Comparison of ENCODE assay signal across 8 mouse cellular contexts in the genomic region with DNA sequence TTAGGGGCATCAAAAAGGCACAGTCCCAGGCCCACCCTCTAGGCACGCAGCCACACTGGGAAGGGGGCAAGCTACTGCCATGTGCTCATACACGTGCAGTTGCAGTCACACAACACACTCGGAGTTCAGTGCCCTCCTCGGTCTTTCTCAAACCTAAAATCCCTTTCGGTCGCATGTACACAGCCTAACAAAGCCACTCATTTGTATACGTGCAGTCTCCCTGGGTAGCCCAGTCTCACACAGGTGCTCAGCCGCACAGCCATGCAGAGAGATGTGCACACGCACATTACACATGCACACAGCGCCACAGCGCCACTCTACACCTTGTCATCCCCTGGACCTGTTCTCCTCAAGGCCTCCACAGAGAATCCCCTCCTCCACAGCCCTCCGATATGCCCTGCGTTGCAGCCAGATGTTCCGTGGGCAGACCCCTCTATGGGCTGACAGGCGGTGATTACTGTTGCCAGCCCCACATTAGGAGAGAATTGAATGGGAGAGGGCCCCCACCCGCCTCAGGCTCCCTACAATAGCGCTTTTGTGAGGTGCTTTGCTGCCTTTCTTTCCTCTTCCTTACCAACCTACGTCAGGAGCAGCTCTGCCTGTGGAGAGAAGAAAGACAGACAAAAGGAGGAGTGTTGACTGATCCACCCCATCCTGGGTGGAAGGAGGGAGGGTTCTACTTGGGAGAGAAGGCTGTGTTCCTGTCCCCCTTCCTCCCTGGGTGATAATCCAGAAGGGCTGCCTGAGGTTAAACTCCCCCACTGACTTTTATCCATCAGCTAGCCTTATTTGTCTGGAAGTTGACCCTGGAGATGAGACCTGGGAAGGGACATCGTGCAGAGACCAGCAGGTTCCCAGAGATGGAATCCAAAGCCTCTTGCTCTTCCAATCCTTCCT. TPM values are rescaled to one million over a fixed set of nuclear protein-coding genes. Genes with fewer than 3 reads are reported as not detected.
DNase-seq lines count a peak whose midpoint lies in the region; ATAC-seq and TF ChIP-seq lines count a peak whose summit lies in the region.

No protein-coding gene starts in this region.

- no peaks in the 10 kb centered on the region for H3K9me3 ChIP-seq in heart, postnatal 0 days (replicated peaks; ENCODE audit: control insufficient read depth, low read length)

- peak overlapping the region; percentile 72 for H3K27ac ChIP-seq in gastrocnemius, adult 2 months
- no peak overlapping the region for H3K27ac ChIP-seq in heart, postnatal 0 days (ENCODE audit: low read depth)

- ATAC-seq in heart, postnatal 0 days (ENCODE audit: insufficient read depth, low read depth): no peak

- 53% methylated on average over 19 of the region's 19 CpGs for WGBS in heart, postnatal 0 days

- TF ChIP-seq EP300 in heart, postnatal 0 days (IDR thresholded peaks at IDR 0.05; ENCODE audit: low read depth): no peak

- TF ChIP-seq CTCF in gastrocnemius, adult 2 months (IDR thresholded peaks at IDR 0.05): no peak
- TF ChIP-seq CTCF in heart, postnatal 0 days (IDR thresholded peaks at IDR 0.05; ENCODE audit: low read depth): no peak

- H3K36me3 ChIP-seq in heart, postnatal 0 days (replicated peaks; ENCODE audit: control insufficient read depth, insufficient read depth, low read length): 0 out of 2 replicates have a peak, but pooled peaks cover 3% of the 10 kb centered on the region

- H3K9ac ChIP-seq in heart, postnatal 0 days (replicated peaks; ENCODE audit: low read depth, low read length): no peak overlapping the region

- H3K27me3 ChIP-seq in heart, postnatal 0 days (ENCODE audit: control insufficient read depth, insufficient read depth, low read length): no peaks in the 10 kb centered on the region

- H3K4me2 ChIP-seq in heart, postnatal 0 days (ENCODE audit: low read depth, low read length): peak overlapping the region; percentile 35; the same call in 1 of the 2 replicates

- no peak for DNase-seq in gastrocnemius, adult 2 months
- no peak for DNase-seq in gastrocnemius, adult 18-20 months (ENCODE audit: low spot score)
- DNase-seq in brain, adult 2 months (ENCODE audit: low read depth, low spot score): peak; percentile 91
- no peak for DNase-seq in heart, postnatal 0 days (ENCODE audit: low spot score)
- DNase-seq in left cerebral cortex, postnatal 25 days (ENCODE audit: low spot score in 2 of 2): peak; percentile 52 to 57
- DNase-seq in retina, embryonic 14.5 days (ENCODE audit: low spot score): peak; percentile 34
- no peak for DNase-seq in c-Kit-positive CD71-positive TER-119-positive erythroid progenitor cells, embryonic 14.5 days (ENCODE audit: low spot score)
- DNase-seq in kidney, postnatal 25 days: no peak

- intact Hi-C loops in gastrocnemius, adult 2 months (cut with DNase I): no loop called here
- intact Hi-C loops in left cerebral cortex, postnatal 25 days (cut with DNase I): no loop called here

- peak overlapping the region; percentile 68 for H3K4me3 ChIP-seq in gastrocnemius, adult 2 months
- H3K4me3 ChIP-seq in heart, postnatal 0 days (ENCODE audit: low read depth, low read length): no peak overlapping the region

- peaks cover 31% of the 10 kb centered on the region for H3K4me1 ChIP-seq in heart, postnatal 0 days (ENCODE audit: control insufficient read depth, insufficient read depth)

RNA-seq across cellular contexts. Expression of gene Olfml3, which starts 3.8 kb away (rescaled TPM):
- total RNA-seq in gastrocnemius, adult 2 months (2021): 1 to 10 TPM; 2.6 to 8.3 TPM
- total RNA-seq in gastrocnemius, adult 18-20 months (2021): 1 to 10 TPM; 3.2 to 3.7 TPM
- total RNA-seq in heart, postnatal 0 days (2014; rRNA removed; ENCODE audit: low replicate concordance): 14.0 and 20.5 TPM in 2 replicates
- 10.6 and 11.4 TPM in 2 replicates for polyA plus RNA-seq in heart, postnatal 0 days (2015; fragmentation: Nextera tagmentation; extraction: Ambion mirVana)
- total RNA-seq in left cerebral cortex, postnatal 25 days (2021): 10 to 100 TPM; 14.4 to 15.2 TPM

RNA-seq across cellular contexts. Expression of gene Gm10964, which starts 5.1 kb away (rescaled TPM):
- total RNA-seq in gastrocnemius, adult 2 months (2021): not detected
- total RNA-seq in gastrocnemius, adult 18-20 months (2021): not detected
- total RNA-seq in heart, postnatal 0 days (2014; rRNA removed; ENCODE audit: low replicate concordance): not detected in 2 replicates
- not detected in 2 replicates for polyA plus RNA-seq in heart, postnatal 0 days (2015; fragmentation: Nextera tagmentation; extraction: Ambion mirVana)
- total RNA-seq in left cerebral cortex, postnatal 25 days (2021): not detected

RNA-seq across cellular contexts. Expression of gene Hipk1, which starts 57.3 kb away (rescaled TPM):
- 10 to 100 TPM; 67.2 to 73.7 TPM for total RNA-seq in gastrocnemius, adult 2 months (2021)
- 10 to 100 TPM; 63.0 to 64.5 TPM for total RNA-seq in gastrocnemius, adult 18-20 months (2021)
- total RNA-seq in heart, postnatal 0 days (2014; rRNA removed; ENCODE audit: low replicate concordance): 56.9 and 61.1 TPM in 2 replicates
- polyA plus RNA-seq in heart, postnatal 0 days (2015; fragmentation: Nextera tagmentation; extraction: Ambion mirVana): 6.1 and 7.0 TPM in 2 replicates
- total RNA-seq in left cerebral cortex, postnatal 25 days (2021): 100 to 1,000 TPM; 110 to 113 TPM

Comparison
In these comparisons a context has a peak if more than half of its experiments do, and no peak if none do; other contexts are left out.
1. DNase-seq: peak in brain, adult 2 months (single experiment), left cerebral cortex, postnatal 25 days (2 of 2) and retina, embryonic 14.5 days (single experiment); none in gastrocnemius, adult 2 months (single experiment), gastrocnemius, adult 18-20 months (single experiment), heart, postnatal 0 days (single experiment), c-Kit-positive CD71-positive TER-119-positive erythroid progenitor cells, embryonic 14.5 days (single experiment) and kidney, postnatal 25 days (0 of 2).